Mouse (Mus musculus): Measurements from ENCODE around the gene Zfp78. TPM values are rescaled to one million over a fixed set of nuclear protein-coding genes. Genes with fewer than 3 reads are reported as not detected.

Gene Zfp78
- total RNA-seq (2023; ENCODE audit: inconsistent age): 1.1 to 2.4 TPM (median 1.8 TPM) in 4 replicates

GRCm38 (mm10) chr7:6363047-6363488 is at the start of gene Zfp78:
Zfp78 (plus strand) TSS chr7:6363280.

GRCm38 (mm10) chr7:6331233-6331956 is 31.7 kb upstream of the Zfp78 start, which contains the start of gene Zfp583:
Zfp583 (minus strand) TSS chr7:6331285.

GRCm38 (mm10) chr7:6343501-6344071 is 19.5 kb upstream of the Zfp78 start, which contains the start of gene Gm3854:
Gm3854 (plus strand) TSS chr7:6343759.

GRCm38 (mm10) chr7:6383044-6383455 is 20.0 kb downstream of the Zfp78 start, which contains the start of gene Zfp28:
Zfp28 (plus strand) TSS chr7:6383295.

GRCm38 (mm10) chr7:6397996-6398975 is 35.2 kb downstream of the Zfp78 start, which contains the start of gene Smim17:
Smim17 (plus strand) TSS chr7:6398715.

GRCm38 (mm10) chr7:6410043-6410442 is 47.0 kb downstream of the Zfp78 start, which contains the start of gene Gm20715:
Gm20715 (plus strand) TSS chr7:6410277.

Other genes with a start within 250 kb of the Zfp78 start
- 33.1 to 49.2 TPM (median 36.1 TPM) in 4 replicates for gene Zfp787, start 207.3 kb upstream of the Zfp78 start, total RNA-seq (2023; ENCODE audit: inconsistent age)
- gene Zfp444, start 191.1 kb upstream of the Zfp78 start, total RNA-seq (2023; ENCODE audit: inconsistent age): 21.1 to 27.3 TPM (median 25.1 TPM) in 4 replicates
- not detected in 4 replicates for gene Galp, start 166.2 kb upstream of the Zfp78 start, total RNA-seq (2023; ENCODE audit: inconsistent age)
- not detected in 4 replicates for gene Zscan5b, start 141.0 kb upstream of the Zfp78 start, total RNA-seq (2023; ENCODE audit: inconsistent age)
- not detected in 4 replicates for gene Epp13, start 110.6 kb upstream of the Zfp78 start, total RNA-seq (2023; ENCODE audit: inconsistent age)
- gene Zfp667, start 76.7 kb upstream of the Zfp78 start, total RNA-seq (2023; ENCODE audit: inconsistent age): 7.2 to 8.5 TPM (median 7.8 TPM) in 4 replicates
- gene Zfp583, start 32.0 kb upstream of the Zfp78 start, total RNA-seq (2023; ENCODE audit: inconsistent age): 1.6 to 4.0 TPM (median 2.1 TPM) in 4 replicates
- gene Gm3854, start 19.5 kb upstream of the Zfp78 start, total RNA-seq (2023; ENCODE audit: inconsistent age): 0.48 to 0.99 TPM (median 0.68 TPM) in 4 replicates
- 3.7 to 6.1 TPM (median 4.8 TPM) in 4 replicates for gene Zfp28, start 20.0 kb downstream of the Zfp78 start, total RNA-seq (2023; ENCODE audit: inconsistent age)
- gene Smim17, start 35.4 kb downstream of the Zfp78 start, total RNA-seq (2023; ENCODE audit: inconsistent age): not detected in 4 replicates
- gene Gm20715, start 47.0 kb downstream of the Zfp78 start, total RNA-seq (2023; ENCODE audit: inconsistent age): not detected in 4 replicates
- not detected in 4 replicates for gene Olfr1344, start 75.4 kb downstream of the Zfp78 start, total RNA-seq (2023; ENCODE audit: inconsistent age)
- gene Olfr1336, start 92.9 kb downstream of the Zfp78 start, total RNA-seq (2023; ENCODE audit: inconsistent age): 0.09 to 0.16 TPM (median 0.15 TPM) in 3 of 4 replicates, not detected in the other
- not detected in 4 replicates for gene Olfr1346, start 103.8 kb downstream of the Zfp78 start, total RNA-seq (2023; ENCODE audit: inconsistent age)
- not detected in 4 replicates for gene Olfr5, start 123.7 kb downstream of the Zfp78 start, total RNA-seq (2023; ENCODE audit: inconsistent age)
- gene Olfr1347, start 136.5 kb downstream of the Zfp78 start, total RNA-seq (2023; ENCODE audit: inconsistent age): not detected in 4 replicates
- not detected in 4 replicates for gene Olfr1348, start 145.5 kb downstream of the Zfp78 start, total RNA-seq (2023; ENCODE audit: inconsistent age)
- gene Olfr1349, start 159.7 kb downstream of the Zfp78 start, total RNA-seq (2023; ENCODE audit: inconsistent age): not detected in 4 replicates
- gene Olfr1350, start 201.6 kb downstream of the Zfp78 start, total RNA-seq (2023; ENCODE audit: inconsistent age): not detected in 4 replicates

All from B cell, adult (primary cell).